ENCODE assay signal across 16 mouse cellular contexts in genomic region chr1:54802703-54803102, GRCm38 (mm10).
DNase-seq lines count a peak whose midpoint lies in the region; ATAC-seq and TF ChIP-seq lines count a peak whose summit lies in the region.
"Had no signal": no experiment of that assay in that cellular context is flagged by ENCODE, and none has a peak within 500 bp of the region (broad histone marks: within the 10 kb centered on the region; RNA-seq: fewer than 3 reads in every experiment).

No protein-coding gene starts in this region.

- H3K9ac ChIP-seq in liver, postnatal 0 days (replicated peaks), result no peak overlapping the region
- H3K9ac ChIP-seq in liver, embryonic 11.5 days (ENCODE audit: low read depth, low read length), result no peak overlapping the region
- H3K9ac ChIP-seq: embryonic facial prominence, embryonic 12.5 days; heart, embryonic 13.5 days; limb, embryonic 15.5 days; midbrain, embryonic 15.5 days had no signal

- H3K4me3 ChIP-seq in liver, postnatal 0 days (ENCODE audit: low read depth, low read length), result no peak overlapping the region
- no peak overlapping the region for H3K4me3 ChIP-seq in liver, embryonic 11.5 days (ENCODE audit: low read depth, low read length)
- H3K4me3 ChIP-seq: embryonic facial prominence, embryonic 12.5 days; forebrain, embryonic 10.5 days; heart, embryonic 13.5 days; layer of hippocampus, adult 2 months; limb, embryonic 15.5 days; midbrain, embryonic 15.5 days had no signal

- 0 out of 2 replicates have a peak overlapping the region, but pooled peaks have one; percentile 22 for H3K27ac ChIP-seq in liver, postnatal 0 days (ENCODE audit: low read depth)
- no peak overlapping the region for H3K27ac ChIP-seq in liver, embryonic 11.5 days (ENCODE audit: low read depth, low read length)
- H3K27ac ChIP-seq: embryonic facial prominence, embryonic 12.5 days; forebrain, embryonic 10.5 days; heart, embryonic 13.5 days; hindbrain, postnatal 0 days; layer of hippocampus, adult 2 months; limb, embryonic 15.5 days; midbrain, embryonic 15.5 days had no signal

- H3K36me3 ChIP-seq in liver, postnatal 0 days (replicated peaks; ENCODE audit: insufficient read depth, low read length), result no peaks in the 10 kb centered on the region
- no peaks in the 10 kb centered on the region for H3K36me3 ChIP-seq in liver, embryonic 11.5 days (ENCODE audit: control insufficient read depth, insufficient read depth, low read length)
- H3K36me3 ChIP-seq: embryonic facial prominence, embryonic 12.5 days; forebrain, embryonic 10.5 days; heart, embryonic 13.5 days; limb, embryonic 15.5 days; midbrain, embryonic 15.5 days had no signal

- no peak overlapping the region for H3K4me2 ChIP-seq in liver, postnatal 0 days (ENCODE audit: low read depth, low read length)
- no peak overlapping the region for H3K4me2 ChIP-seq in liver, embryonic 11.5 days
- H3K4me2 ChIP-seq: embryonic facial prominence, embryonic 12.5 days; heart, embryonic 13.5 days; limb, embryonic 15.5 days; midbrain, embryonic 15.5 days had no signal

- WGBS in liver, postnatal 0 days (ENCODE audit: insufficient replicate concordance), result 85% methylated on average over 11 of the region's 11 CpGs
- 81% methylated on average over 11 of the region's 11 CpGs for WGBS in liver, embryonic 11.5 days

- 0 out of 2 replicates have a peak, but pooled peaks cover 3% of the 10 kb centered on the region for H3K4me1 ChIP-seq in liver, postnatal 0 days (ENCODE audit: insufficient read depth)
- no peaks in the 10 kb centered on the region for H3K4me1 ChIP-seq in liver, embryonic 11.5 days (replicated peaks; ENCODE audit: control insufficient read depth, insufficient read depth, low read length)
- H3K4me1 ChIP-seq: embryonic facial prominence, embryonic 12.5 days; heart, embryonic 13.5 days; midbrain, embryonic 15.5 days had no signal

- no peak for TF ChIP-seq CTCF in liver, postnatal 0 days (IDR thresholded peaks at IDR 0.05; ENCODE audit: low read depth)

- peak; percentile 94 for DNase-seq in heart, adult 11 months
- DNase-seq in heart, postnatal 4 days, result no peak
- DNase-seq in liver, postnatal 0 days, result no peak
- DNase-seq in liver, embryonic 11.5 days (ENCODE audit: low spot score), result no peak
- peak; percentile 23 for DNase-seq in ZHBTc4 (ENCODE audit: low read depth, low spot score)
- DNase-seq in adrenal gland, postnatal 25 days, result peak; percentile 6
- no peak for DNase-seq in natural killer cell, adult 2 months (ENCODE audit: low spot score in 2 of 2)
- DNase-seq: right cerebral cortex, postnatal 25 days; thymus, adult 18-20 months had no signal

- TF ChIP-seq EP300 in liver, postnatal 0 days (IDR thresholded peaks at IDR 0.05; ENCODE audit: low read depth), result no peak

- no peaks in the 10 kb centered on the region for H3K27me3 ChIP-seq in liver, postnatal 0 days (ENCODE audit: insufficient read depth, low read length)
- no peaks in the 10 kb centered on the region for H3K27me3 ChIP-seq in liver, embryonic 11.5 days (replicated peaks; ENCODE audit: control insufficient read depth, insufficient read depth, low read length)
- H3K27me3 ChIP-seq: embryonic facial prominence, embryonic 12.5 days; heart, embryonic 13.5 days; limb, embryonic 15.5 days; midbrain, embryonic 15.5 days had no signal

- no peaks in the 10 kb centered on the region for H3K9me3 ChIP-seq in liver, postnatal 0 days (ENCODE audit: low read length)
- H3K9me3 ChIP-seq in liver, embryonic 11.5 days (ENCODE audit: control insufficient read depth, low read length), result no peaks in the 10 kb centered on the region
- H3K9me3 ChIP-seq: embryonic facial prominence, embryonic 12.5 days; forebrain, embryonic 10.5 days; heart, embryonic 13.5 days; limb, embryonic 15.5 days; midbrain, embryonic 15.5 days had no signal

- ATAC-seq in liver, postnatal 0 days, result no peak
- ATAC-seq in liver, embryonic 11.5 days (replicated peaks; ENCODE audit: low FRiP score), result no peak
- ATAC-seq: hindbrain, postnatal 0 days; midbrain, embryonic 15.5 days had no signal

Comparison
In these comparisons a context has a peak if more than half of its experiments do, and no peak if none do; other contexts are left out.
1. DNase-seq: peak in heart, adult 11 months (single experiment), ZHBTc4 (single experiment) and adrenal gland, postnatal 25 days (single experiment); none in heart, postnatal 4 days (single experiment), liver, postnatal 0 days (single experiment), liver, embryonic 11.5 days (single experiment) and natural killer cell, adult 2 months (0 of 2).